Mouse (Mus musculus): ENCODE results near the gene Lrig1.

Gene Lrig1

DNA sequence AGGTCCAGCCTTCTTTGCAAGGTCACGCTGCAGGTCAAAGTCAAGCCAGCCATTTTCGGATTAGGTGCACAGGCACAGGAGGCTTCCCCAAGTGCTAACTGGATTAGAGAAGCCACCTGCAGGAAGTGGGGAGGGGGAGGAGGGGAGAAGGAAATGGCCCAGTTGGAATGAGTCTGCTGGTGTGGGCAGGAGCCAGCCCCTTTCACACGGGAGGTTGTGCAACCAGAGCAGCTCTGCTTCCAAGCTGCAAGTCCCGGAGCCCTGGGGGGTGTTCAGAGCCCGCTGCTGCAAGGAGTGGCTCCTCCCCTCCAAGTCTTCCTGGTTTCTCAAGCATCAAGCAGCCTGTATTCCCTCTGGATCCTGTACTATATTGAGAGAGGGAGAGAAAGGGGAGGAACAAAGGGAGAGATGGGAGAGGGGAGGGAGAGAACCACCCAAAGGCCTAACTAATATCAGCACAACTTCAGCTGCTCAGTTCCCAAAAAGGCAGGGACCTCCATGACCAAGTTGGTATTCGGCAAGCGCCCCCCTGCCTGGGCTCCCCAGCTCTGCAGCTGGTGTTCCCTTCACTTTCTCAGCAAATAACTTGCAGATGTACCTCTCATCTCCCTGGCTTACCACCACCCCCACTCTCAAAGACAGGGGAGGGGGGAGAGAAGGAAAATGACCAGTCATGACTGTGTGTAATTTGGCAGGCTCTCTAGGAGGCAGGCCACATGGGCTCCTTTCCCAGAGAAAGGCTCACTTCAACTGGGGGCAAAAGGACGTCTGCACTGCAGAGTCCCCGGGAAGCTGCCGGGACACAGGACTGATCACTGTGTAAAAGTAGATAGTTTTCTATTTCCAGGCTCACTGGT, 52.2 kb downstream of the Lrig1 start:
- DNase-seq (ENCODE audit: low read depth, low spot score): no peak

DNA sequence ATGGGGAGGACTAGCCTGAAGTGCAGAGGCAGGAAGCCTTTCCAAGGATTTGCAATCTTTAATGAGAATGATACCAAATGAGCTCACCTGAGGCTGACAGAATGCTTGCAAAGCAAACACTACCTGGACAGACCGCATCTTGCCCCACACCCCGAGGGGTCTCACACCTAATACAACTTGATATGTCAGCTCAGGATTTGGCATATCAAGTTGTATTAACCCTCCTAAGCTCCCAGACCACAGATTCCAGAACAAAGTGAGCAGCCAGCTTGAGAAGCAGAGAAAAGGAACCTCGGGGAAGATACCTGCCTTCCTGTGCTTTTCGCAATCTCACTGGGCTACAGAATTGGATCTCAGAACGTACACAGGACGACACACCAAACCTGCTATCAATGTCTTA, 53.1 kb downstream of the Lrig1 start:
- no peak for DNase-seq (ENCODE audit: low read depth, low spot score)

DNA sequence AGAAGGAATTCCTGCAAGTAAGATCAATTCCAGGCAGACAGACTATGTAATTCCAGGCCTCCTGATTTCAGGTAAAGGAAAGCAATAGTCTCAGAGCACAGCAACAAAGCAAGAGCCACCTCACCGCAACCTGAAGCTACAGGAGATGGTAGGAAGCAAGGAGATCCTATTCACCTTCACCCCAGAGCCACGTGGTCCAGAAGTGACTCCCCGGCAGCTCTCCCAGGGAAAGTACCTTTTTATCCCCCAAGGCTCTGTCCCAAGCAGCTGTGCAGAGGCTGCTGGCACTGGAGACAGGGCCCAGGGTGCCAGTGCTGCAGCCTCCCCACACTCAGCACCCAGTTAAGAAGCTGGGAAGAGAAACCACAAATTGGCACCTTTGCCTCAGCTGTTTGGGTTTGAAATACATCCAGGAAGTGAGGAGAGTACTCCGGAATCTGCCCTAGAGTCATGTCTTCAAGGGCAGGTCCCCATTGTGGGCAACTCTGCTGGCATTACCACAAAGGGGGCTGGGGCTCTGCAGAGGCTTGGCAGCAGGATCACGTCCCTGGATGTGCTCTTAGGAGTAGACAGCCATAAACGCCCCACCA, 53.6 kb downstream of the Lrig1 start:
- DNase-seq (ENCODE audit: low read depth, low spot score): no peak

DNA sequence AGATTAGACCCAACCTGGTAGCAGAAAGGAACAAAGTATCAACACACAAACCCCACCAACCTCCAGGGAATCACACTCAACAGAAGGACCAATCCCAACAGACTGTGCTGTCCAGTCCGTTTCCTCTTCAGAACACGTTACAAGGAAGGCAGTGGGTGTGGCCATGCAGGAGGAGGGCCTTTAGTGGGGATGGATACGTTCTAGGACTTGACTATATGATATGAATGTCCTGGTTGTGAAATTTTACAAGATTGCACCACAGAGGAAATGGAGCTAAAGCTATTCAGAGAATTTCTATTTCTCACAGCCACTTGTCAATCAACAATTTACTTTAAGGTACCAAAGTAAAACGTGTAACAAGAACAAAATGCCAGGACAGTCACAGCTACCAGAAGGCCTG, 54.2 kb downstream of the Lrig1 start:
- DNase-seq (ENCODE audit: low read depth, low spot score): no peak

- DNase-seq (ENCODE audit: low read depth, low spot score): no peak
These were observed 55.3 kb downstream of the Lrig1 start for GRCm38 (mm10) chr6:94644641-94645040.

- DNase-seq (ENCODE audit: low read depth, low spot score): no peak
These were observed 56.0 kb downstream of the Lrig1 start for GRCm38 (mm10) chr6:94643989-94644388.

- no peak for DNase-seq (ENCODE audit: low read depth, low spot score)
These were observed 57.9 kb downstream of the Lrig1 start for GRCm38 (mm10) chr6:94642048-94642447.

- no peak for DNase-seq (ENCODE audit: low read depth, low spot score)
These were observed 59.7 kb downstream of the Lrig1 start for GRCm38 (mm10) chr6:94640297-94640696.

DNA sequence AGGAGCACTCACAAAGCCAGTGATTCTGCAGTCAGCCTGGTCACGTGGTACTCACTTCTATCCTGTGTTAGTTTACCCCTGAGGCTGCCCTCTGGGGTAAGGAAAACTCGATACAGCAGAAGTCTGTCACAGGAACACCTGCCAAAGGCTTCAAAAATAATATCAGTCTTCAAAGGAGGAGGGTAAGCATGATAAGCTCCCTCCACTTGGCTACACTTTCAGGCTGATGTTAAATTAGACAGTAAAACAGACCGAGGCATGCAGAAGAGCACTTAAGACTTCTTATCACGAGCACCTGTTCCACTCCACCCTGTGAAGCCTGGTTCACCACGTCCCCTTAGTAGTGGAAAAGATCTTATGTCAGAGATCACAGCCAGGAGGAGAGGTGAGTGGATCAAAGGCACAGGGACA, 62.9 kb downstream of the Lrig1 start:
- no peak for DNase-seq (ENCODE audit: low read depth, low spot score)

- DNase-seq (ENCODE audit: low read depth, low spot score): no peak
These were observed 64.6 kb downstream of the Lrig1 start for GRCm38 (mm10) chr6:94635343-94635742.

GRCm38 (mm10) chr6:94634710-94635109, 65.2 kb downstream of the Lrig1 start:
- no peak for DNase-seq (ENCODE audit: low read depth, low spot score)

GRCm38 (mm10) chr6:94634274-94634673, 65.7 kb downstream of the Lrig1 start:
- DNase-seq (ENCODE audit: low read depth, low spot score): no peak

- no peak for DNase-seq (ENCODE audit: low read depth, low spot score)
These were observed 68.2 kb downstream of the Lrig1 start for GRCm38 (mm10) chr6:94631779-94632082.

DNA sequence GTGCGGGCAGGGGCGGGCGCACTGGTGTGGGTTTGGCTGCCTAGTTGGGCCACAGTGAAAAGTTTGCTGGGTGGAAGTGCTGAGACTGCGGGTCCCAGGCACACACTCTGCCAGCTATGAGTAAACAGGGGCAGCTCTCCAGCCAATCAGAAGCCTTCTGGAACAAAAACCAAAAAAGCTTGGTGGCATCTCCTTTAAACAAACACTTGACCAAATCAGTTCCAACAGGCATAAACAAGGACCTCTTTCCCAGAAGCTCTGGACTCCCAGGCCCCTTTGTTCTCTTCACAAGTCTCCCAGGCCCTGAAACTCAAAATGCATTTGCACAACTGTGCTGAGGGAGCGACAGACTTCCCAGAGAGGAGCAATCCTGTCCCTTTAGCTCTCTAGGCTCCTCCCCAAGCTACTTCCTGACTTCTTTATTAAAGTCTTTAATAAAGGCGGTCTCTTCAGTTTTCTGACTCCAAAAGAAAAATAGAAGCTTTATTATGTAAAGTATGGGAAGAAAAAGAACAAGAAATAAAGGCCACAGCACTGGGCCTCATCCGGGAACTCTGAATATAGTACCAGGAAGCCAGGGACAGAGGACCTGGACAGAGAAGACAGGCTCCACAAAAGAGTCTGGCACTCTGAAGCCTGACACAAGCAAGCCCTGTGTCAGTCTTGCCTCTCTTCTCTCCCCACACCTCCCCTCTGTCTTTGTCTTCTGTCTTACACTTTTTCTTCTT, 68.7 kb downstream of the Lrig1 start:
- no peak for DNase-seq (ENCODE audit: low read depth, low spot score)

DNA sequence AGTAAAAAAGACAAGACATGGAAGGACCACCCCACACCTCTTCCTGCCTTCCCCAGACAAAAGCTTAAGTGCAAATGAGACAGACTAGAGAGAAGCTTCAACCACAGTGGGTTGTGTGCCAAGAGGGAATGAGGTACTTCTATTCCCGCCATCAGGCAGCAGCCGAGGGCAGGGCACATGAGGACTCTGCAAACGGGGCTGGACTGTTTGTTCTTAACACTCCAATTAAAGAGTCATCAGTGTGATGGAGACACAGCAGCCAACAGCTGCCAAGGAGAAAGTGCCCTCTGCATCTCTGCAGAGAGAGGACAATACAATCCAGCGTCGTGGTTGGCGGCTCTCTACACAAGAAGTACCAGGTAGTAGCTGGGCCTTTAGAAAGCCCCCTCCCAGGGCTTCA, 71.2 kb downstream of the Lrig1 start:
- DNase-seq (ENCODE audit: low read depth, low spot score): no peak

GRCm38 (mm10) chr6:94627714-94628595, 72.0 kb downstream of the Lrig1 start:
- DNase-seq (ENCODE audit: low read depth, low spot score): no peak

GRCm38 (mm10) chr6:94626807-94627206, 73.2 kb downstream of the Lrig1 start:
- no peak for DNase-seq (ENCODE audit: low read depth, low spot score)

GRCm38 (mm10) chr6:94625896-94626295, 74.1 kb downstream of the Lrig1 start:
- no peak for DNase-seq (ENCODE audit: low read depth, low spot score)

DNA sequence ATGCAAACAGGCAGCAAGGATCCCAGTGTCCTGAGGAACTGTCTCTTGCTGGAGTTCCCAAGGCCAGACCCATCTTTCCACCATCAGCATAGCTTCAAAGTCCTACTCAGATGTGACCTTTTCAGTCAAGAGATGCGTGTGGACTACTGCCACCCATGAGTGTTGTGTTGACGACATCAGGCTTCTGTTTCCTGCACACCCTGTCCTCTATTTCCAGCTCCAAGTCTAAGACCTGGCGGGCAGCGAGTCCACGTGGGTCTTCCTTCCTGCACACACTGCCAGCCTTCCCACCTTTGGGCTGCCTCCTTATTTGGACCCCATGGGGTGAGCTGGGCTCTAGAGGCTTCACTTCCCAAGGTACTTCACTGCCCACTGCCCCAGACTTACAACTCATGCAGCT, 75.4 kb downstream of the Lrig1 start:
- no peak for DNase-seq (ENCODE audit: low read depth, low spot score)

DNA sequence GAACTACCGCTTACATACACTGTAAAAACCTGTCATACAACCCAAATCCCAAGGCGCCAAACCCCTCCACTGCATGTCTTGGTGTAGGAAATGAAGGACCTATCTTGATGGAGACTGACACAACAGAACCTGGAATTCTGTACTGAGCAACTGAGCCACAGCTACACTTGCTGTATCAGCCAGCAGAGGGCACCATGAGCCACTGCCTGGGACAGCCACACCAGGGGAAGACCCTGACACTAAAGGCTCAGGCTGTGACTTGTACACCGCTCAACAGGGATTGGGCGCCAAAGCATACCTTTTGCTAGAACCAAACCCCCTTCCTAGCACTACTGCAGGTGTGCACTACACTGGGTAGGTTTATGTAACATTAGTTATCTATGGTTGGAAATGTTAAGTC, 77.0 kb downstream of the Lrig1 start:
- no peak for DNase-seq (ENCODE audit: low read depth, low spot score)

GRCm38 (mm10) chr6:94620801-94621301, 79.1 kb downstream of the Lrig1 start:
- DNase-seq (ENCODE audit: low read depth, low spot score): no peak

- DNase-seq (ENCODE audit: low read depth, low spot score): no peak
These were observed 79.7 kb downstream of the Lrig1 start for GRCm38 (mm10) chr6:94620287-94620686.

All from c-Kit-negative CD71-positive TER-119-positive erythroid progenitor cells, embryonic 14.5 days (primary cell).